Mouse (Mus musculus) liver, embryonic 13.5 days (tissue): ENCODE data around the gene Ccdc106. TPM values are rescaled to one million over a fixed set of nuclear protein-coding genes. Genes with fewer than 3 reads are reported as not detected.

ENCODE experiments used
- ATAC-seq: fragments of 200-750 bp; cut with Nextera tagmentation; 2 replicates; pipeline ENCODE4 v1.8.0; 2017; ENCODE audit warnings: low read depth, mild to moderate bottlenecking, moderate number of reproducible peaks, moderate library complexity
- DNase-seq: peaks from one replicate; pipeline ENCODE4 v3.0.0; 2022
- H3K27ac ChIP-seq: fragments of 300-500 bp; sonication (generic); 2 replicates; pipeline ENCODE4 v1.5.1; 2015; ENCODE audit warnings: moderate library complexity, mild to moderate bottlenecking, inconsistent platforms
- H3K27me3 ChIP-seq: fragments of 300-500 bp; sonication (generic); 2 replicates; pipeline ENCODE4 v1.6.1; 2015; ENCODE audit warnings: mild to moderate bottlenecking, inconsistent platforms
- H3K36me3 ChIP-seq: fragments of 300-500 bp; sonication (generic); 2 replicates; pipeline ENCODE4 v1.6.1; 2015; ENCODE audit warnings: mild to moderate bottlenecking, inconsistent platforms
- H3K4me1 ChIP-seq: fragments of 300-500 bp; sonication (generic); replicated peaks from 2 replicates; pipeline ENCODE4 v1.6.1; 2015; ENCODE audit warnings: inconsistent platforms
- H3K4me2 ChIP-seq: fragments of 300-500 bp; sonication (generic); 2 replicates; pipeline ENCODE4 v1.6.1; 2015; ENCODE audit warnings: inconsistent platforms, mild to moderate bottlenecking, moderate library complexity
- H3K4me3 ChIP-seq: fragments of 300-500 bp; sonication (generic); replicated peaks from 2 replicates; pipeline ENCODE4 v1.5.1; 2015; ENCODE audit warnings: mild to moderate bottlenecking, inconsistent platforms
- H3K9ac ChIP-seq: fragments of 300-500 bp; sonication (generic); 2 replicates; pipeline ENCODE4 v1.6.1; 2015; ENCODE audit warnings: mild to moderate bottlenecking, inconsistent platforms
- H3K9me3 ChIP-seq: fragments of 300-500 bp; sonication (generic); replicated peaks from 2 replicates; pipeline ENCODE4 v1.6.1; 2016; ENCODE audit warnings: inconsistent platforms
- WGBS: fragments of 180-500 bp; shearing (Covaris S2); methylation state at CpG from one replicate; pipeline ENCODE4 v1.1.7; 2015; ENCODE audit not compliant: insufficient replicate concordance; 5-methylcytosine and 5-hydroxymethylcytosine counted together
- polyA plus RNA-seq: library from polyadenylated mRNA; unstranded; fragments of >200 nt; fragmentation: Nextera tagmentation; extraction: Ambion mirVana; gene quantifications from 2 replicates; pipeline ENCODE4 v1.2.1, GENCODE M21; 2015

Ccdc106 gene
- polyA plus RNA-seq, 1 experiment from 2014 or later: 0.84 TPM

GRCm38 (mm10) chr7:5086921-5087440, 66.6 kb downstream of the Ccdc106 start:
- Histone ChIP-seq H3K4me1 (peaks cover 66% of the 10 kb centered on the region), H3K4me3 (no peak overlapping the region), H3K27ac (no peak overlapping the region), H3K27me3 (no peaks in the 10 kb centered on the region), H3K36me3 (peaks cover 96% of the 10 kb centered on the region), H3K4me2 (no peak overlapping the region), H3K9me3 (no peaks in the 10 kb centered on the region), H3K9ac (no peak overlapping the region)
- ATAC-seq: no peak
- 89% methylated on average over 5 of the region's 5 CpGs for WGBS
- DNase-seq: no peak

DNA sequence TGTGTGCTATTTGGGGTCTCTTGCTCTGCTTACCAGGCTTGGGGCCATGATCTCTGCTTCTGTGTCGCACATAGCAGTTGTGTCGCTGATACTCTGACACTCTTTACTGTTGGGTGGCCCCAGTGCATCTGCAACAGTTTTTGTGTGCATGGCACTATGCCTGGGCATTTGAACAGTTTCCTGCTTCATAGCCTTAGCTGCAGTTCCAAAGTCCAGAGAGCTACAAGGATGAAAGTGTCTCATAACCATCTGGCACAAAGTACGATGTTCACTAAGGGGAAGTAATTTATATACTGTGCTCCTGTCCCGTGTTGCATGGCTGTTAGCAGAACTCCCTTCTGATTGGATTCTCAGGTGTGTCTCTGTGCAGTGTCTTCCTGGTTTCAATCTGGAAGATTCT, 67.5 kb downstream of the Ccdc106 start:
- Histone ChIP-seq H3K4me3 (no peak overlapping the region), H3K36me3 (peaks cover 99% of the 10 kb centered on the region), H3K4me1 (peaks cover 62% of the 10 kb centered on the region), H3K27ac (no peak overlapping the region), H3K27me3 (no peaks in the 10 kb centered on the region), H3K4me2 (no peak overlapping the region), H3K9ac (no peak overlapping the region), H3K9me3 (no peaks in the 10 kb centered on the region)
- no peak for DNase-seq
- ATAC-seq: no peak
- 82% methylated on average over 4 of the region's 4 CpGs for WGBS

DNA sequence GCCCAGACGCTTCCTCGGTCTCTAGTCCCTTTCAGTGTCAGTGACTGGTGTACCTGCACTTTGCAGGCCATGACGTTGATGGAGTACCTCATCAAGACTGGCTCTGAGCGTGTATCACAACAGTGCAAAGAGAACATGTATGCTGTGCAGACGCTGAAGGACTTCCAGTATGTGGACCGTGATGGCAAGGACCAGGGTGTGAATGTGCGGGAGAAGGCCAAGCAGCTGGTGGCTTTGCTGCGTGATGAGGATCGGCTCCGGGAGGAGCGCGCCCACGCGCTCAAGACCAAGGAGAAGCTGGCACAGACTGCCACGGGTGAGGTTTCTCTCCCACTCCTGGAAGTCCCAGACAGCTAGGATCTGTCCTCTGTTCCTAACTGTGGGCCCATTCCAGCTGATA, 69.5 kb downstream of the Ccdc106 start:
- no peak overlapping the region for H3K4me3 ChIP-seq
- no peaks in the 10 kb centered on the region for H3K27me3 ChIP-seq
- 93% methylated on average over 15 of the region's 15 CpGs for WGBS
- H3K4me2 ChIP-seq: no peak overlapping the region
- H3K4me1 ChIP-seq: peaks cover 42% of the 10 kb centered on the region
- H3K36me3 ChIP-seq: peaks cover 99% of the 10 kb centered on the region
- DNase-seq (no peak), ATAC-seq (no peak)
- H3K27ac ChIP-seq: no peak overlapping the region
- H3K9ac ChIP-seq: no peak overlapping the region
- H3K9me3 ChIP-seq: no peaks in the 10 kb centered on the region

DNA sequence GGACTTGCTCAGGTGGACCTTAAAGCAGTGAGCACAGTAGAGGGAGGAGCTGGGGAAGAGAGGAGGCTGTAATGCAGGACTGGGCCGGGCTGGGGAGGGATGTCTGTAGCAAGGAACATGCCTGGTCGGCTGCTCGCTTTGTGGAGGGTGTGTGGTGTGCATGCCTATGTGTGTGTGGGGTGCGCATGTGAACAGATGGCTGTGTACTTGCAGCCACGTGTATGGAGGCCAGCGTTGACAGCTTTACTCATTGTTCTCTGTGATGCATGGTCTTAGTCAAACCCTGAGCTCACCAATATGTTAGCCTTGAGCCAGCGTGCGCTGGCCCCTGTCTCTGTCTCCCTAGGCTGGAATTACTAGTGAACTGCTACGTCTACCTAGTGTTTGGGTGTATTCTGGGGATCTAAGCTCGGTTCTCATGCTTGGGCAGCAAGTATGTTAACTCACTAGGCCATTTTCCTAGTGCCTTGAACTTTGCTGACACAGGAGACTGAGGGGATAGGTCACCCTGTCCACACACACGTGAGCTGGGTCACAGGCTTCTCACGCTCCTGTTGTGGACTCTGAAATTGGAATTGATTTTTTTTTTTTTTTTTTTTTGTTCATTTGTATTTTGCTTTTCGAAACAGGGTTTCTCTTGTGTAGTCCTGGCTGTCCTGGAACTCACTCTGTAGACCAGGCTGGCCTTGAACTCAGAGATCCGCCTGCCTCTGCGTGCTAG, 70.8 kb downstream of the Ccdc106 start:
- H3K9me3 ChIP-seq: no peaks in the 10 kb centered on the region
- peaks cover 99% of the 10 kb centered on the region for H3K36me3 ChIP-seq
- ATAC-seq (peak; percentile 8; the same call in 1 of the 2 replicates), DNase-seq (no peak)
- H3K4me3 ChIP-seq: no peak overlapping the region
- H3K9ac ChIP-seq: no peak overlapping the region
- no peaks in the 10 kb centered on the region for H3K27me3 ChIP-seq
- H3K4me2 ChIP-seq: no peak overlapping the region
- H3K4me1 ChIP-seq: peaks cover 31% of the 10 kb centered on the region
- WGBS: 87% methylated on average over 15 of the region's 15 CpGs
- no peak overlapping the region for H3K27ac ChIP-seq

DNA sequence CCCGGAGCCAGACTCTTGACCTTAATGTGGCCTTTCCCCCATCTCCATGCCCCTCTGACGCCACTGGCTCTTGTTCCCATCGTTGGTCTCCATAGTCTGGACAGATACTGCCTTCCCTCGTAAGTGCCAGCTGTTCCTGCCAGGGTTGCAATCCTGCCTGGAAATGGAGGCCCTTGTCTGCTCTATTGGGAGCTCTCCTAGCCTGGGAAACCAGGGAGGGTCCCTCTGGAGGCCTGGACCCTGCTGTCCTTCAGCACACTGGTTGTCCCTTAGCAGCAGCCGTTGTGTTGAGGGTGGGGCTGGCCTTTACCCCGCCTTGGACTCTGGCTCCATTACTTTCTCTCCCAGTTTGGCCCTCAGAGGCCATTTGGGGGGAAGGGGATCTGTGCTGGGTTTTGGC, 72.0 kb downstream of the Ccdc106 start:
- Histone ChIP-seq H3K9me3 (no peaks in the 10 kb centered on the region), H3K4me3 (no peak overlapping the region), H3K36me3 (peaks cover 99% of the 10 kb centered on the region), H3K4me1 (peaks cover 20% of the 10 kb centered on the region), H3K4me2 (no peak overlapping the region), H3K27ac (no peak overlapping the region), H3K27me3 (no peaks in the 10 kb centered on the region), H3K9ac (no peak overlapping the region)
- no peak for ATAC-seq
- no peak for DNase-seq
- WGBS: 78% methylated on average over 6 of the region's 6 CpGs

DNA sequence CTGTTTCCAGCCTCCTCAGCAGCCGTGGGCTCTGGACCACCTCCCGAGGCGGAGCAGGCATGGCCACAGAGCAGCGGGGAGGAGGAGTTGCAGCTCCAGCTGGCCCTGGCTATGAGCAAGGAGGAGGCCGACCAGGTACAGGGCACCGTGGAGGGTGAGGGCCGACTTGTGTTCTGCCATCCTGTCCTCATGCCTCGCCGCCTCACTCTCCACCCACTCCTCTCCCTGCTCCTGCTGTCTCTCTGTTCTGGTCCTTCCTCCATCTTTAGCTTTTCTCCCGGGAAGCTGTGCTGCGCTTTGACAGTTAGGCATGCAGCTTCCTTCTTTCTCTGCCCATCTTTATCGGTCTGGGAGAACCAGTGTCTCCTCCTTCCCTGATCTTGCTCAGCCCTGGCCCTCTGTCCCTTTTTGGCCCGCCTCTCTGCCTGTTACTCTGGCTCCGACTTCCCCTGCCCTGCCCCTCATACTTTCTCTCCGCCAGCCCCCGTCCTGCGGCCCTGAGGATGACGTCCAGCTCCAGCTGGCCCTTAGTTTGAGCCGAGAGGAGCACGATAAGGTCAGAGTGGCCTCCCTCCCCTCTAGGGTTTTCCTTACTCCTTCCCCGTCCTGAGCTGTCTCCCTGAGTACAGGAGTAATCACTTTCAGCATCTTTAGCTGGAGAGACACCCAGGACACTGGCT, 72.6 kb downstream of the Ccdc106 start:
- no peak for ATAC-seq
- Histone ChIP-seq H3K4me2 (no peak overlapping the region), H3K9me3 (no peaks in the 10 kb centered on the region), H3K27me3 (no peaks in the 10 kb centered on the region), H3K4me3 (no peak overlapping the region), H3K4me1 (peaks cover 15% of the 10 kb centered on the region; the same call in 1 of the 2 replicates), H3K27ac (no peak overlapping the region), H3K36me3 (peaks cover 99% of the 10 kb centered on the region), H3K9ac (no peak overlapping the region)
- 81% methylated on average over 21 of the region's 21 CpGs for WGBS
- DNase-seq: no peak

DNA sequence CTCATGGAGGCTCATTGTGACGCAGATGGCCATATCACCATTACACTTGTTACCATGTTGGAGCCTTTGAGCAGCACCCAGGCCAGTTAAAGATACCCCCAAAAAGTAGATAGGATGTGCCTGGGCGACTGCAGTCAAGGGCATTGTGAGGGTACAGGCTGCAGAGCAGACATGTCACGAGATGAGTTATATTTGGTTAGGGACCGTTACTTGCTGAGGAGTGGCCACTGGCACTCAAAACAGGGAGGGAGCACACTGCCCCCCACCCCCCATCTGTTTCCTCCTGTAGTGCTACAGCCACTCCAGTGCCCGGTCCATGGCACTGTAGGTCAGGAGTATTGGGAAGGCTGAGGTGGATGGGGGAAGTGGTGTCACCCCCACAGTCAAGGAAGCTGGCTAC, 78.4 kb downstream of the Ccdc106 start:
- no peak overlapping the region for H3K4me3 ChIP-seq
- 74% methylated on average over 5 of the region's 5 CpGs for WGBS
- ATAC-seq (no peak), DNase-seq (no peak)
- peaks cover 55% of the 10 kb centered on the region for H3K36me3 ChIP-seq
- H3K9me3 ChIP-seq: no peaks in the 10 kb centered on the region
- no peak overlapping the region for H3K9ac ChIP-seq
- H3K27ac ChIP-seq: no peak overlapping the region
- H3K27me3 ChIP-seq: no peaks in the 10 kb centered on the region
- H3K4me2 ChIP-seq: no peak overlapping the region
- H3K4me1 ChIP-seq: no peaks in the 10 kb centered on the region

DNA sequence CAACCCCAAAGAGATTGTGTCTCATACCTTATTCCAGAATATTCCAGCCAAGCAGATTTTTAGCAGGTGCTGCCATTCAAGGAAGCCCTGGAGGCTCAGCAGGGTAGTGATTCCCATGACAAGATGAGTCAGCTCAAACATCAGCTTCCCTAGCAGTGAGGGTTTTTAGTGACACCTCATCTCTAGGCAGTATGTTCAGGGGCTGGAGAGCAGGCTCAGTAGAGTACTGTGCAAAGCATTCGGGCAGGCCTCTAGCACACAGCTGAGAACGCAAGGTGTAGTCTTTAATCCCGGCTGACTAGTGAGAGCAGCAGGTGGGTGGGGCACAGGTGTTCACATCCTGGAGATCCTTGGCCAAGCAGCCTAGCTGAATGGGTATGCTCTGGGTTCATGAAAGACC, 79.4 kb downstream of the Ccdc106 start:
- ATAC-seq (no peak), DNase-seq (no peak)
- Histone ChIP-seq H3K36me3 (peaks cover 45% of the 10 kb centered on the region), H3K9ac (no peak overlapping the region), H3K27ac (no peak overlapping the region), H3K4me1 (no peaks in the 10 kb centered on the region), H3K27me3 (no peaks in the 10 kb centered on the region), H3K4me3 (no peak overlapping the region), H3K4me2 (no peak overlapping the region), H3K9me3 (no peaks in the 10 kb centered on the region)
- 75% methylated on average over 3 of the region's 3 CpGs for WGBS

- no peaks in the 10 kb centered on the region for H3K27me3 ChIP-seq
- no peak overlapping the region for H3K4me2 ChIP-seq
- H3K9me3 ChIP-seq: no peaks in the 10 kb centered on the region
- DNase-seq: no peak
- no peak overlapping the region for H3K9ac ChIP-seq
- H3K36me3 ChIP-seq: peaks cover 31% of the 10 kb centered on the region
- 32% methylated on average over 10 of the region's 10 CpGs for WGBS
- H3K4me3 ChIP-seq: no peak overlapping the region
- peak; percentile 48; the same call in 1 of the 2 replicates for ATAC-seq
- no peaks in the 10 kb centered on the region for H3K4me1 ChIP-seq
- no peak overlapping the region for H3K27ac ChIP-seq
Observed at GRCm38 (mm10) chr7:5101066-5101663, 80.8 kb downstream of the Ccdc106 start.

- H3K9me3 ChIP-seq: no peaks in the 10 kb centered on the region
- WGBS: 66% methylated on average over 2 of the region's 2 CpGs
- ATAC-seq: no peak
- no peak overlapping the region for H3K4me2 ChIP-seq
- no peak for DNase-seq
- H3K4me1 ChIP-seq: no peaks in the 10 kb centered on the region
- H3K36me3 ChIP-seq: peaks cover 17% of the 10 kb centered on the region
- H3K9ac ChIP-seq: no peak overlapping the region
- H3K27ac ChIP-seq: no peak overlapping the region
- H3K4me3 ChIP-seq: no peak overlapping the region
- H3K27me3 ChIP-seq: no peaks in the 10 kb centered on the region
Observed at GRCm38 (mm10) chr7:5102564-5102963, 82.2 kb downstream of the Ccdc106 start.

DNA sequence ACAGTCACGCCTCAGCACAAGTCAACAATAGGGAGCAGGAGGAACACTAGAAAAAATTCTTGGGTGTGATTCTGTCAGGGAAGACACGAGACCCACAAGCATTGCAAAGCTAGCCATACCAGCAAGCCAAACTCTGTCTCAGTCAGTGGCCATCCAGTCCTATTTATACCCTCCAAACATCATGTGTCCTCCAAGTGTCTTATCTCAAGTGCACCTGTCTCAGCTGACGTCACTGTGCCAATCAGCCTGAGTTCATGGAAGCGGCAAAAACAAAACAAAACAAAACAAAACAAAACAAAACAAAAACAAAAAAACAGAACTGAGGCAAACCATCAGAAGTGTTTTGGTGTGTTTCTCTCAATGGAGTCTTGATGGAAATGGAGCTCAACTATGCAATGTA, 87.9 kb downstream of the Ccdc106 start:
- no peak overlapping the region for H3K27ac ChIP-seq
- no peaks in the 10 kb centered on the region for H3K36me3 ChIP-seq
- H3K9me3 ChIP-seq: no peaks in the 10 kb centered on the region
- no peaks in the 10 kb centered on the region for H3K4me1 ChIP-seq
- H3K4me2 ChIP-seq: no peak overlapping the region
- H3K9ac ChIP-seq: no peak overlapping the region
- WGBS: 47% methylated on average over 4 of the region's 4 CpGs
- ATAC-seq (no peak), DNase-seq (no peak)
- no peak overlapping the region for H3K4me3 ChIP-seq
- no peaks in the 10 kb centered on the region for H3K27me3 ChIP-seq
